Mouse (Mus musculus): ENCODE measurements around the gene Hagh.

The Hagh gene

DNA sequence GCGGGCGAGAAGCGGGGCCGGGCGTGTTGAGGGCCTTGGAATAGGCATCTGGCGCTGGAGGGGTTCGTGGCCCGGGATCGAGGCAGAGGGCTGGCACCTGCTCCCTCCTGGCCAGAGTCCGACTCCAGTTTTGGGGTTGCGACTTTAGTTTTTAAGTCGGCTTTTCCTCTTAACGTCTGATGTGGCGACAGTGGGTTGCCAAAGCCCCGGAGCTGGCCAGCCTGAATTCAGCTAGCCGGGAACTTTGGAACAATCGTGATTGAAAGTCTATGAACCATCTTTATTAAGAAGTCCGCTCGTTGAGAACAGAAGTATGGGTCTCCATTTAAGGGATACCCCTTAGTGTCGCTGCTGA is 10.8 kb downstream of the Hagh start:
- DNase-seq = no peak

DNA sequence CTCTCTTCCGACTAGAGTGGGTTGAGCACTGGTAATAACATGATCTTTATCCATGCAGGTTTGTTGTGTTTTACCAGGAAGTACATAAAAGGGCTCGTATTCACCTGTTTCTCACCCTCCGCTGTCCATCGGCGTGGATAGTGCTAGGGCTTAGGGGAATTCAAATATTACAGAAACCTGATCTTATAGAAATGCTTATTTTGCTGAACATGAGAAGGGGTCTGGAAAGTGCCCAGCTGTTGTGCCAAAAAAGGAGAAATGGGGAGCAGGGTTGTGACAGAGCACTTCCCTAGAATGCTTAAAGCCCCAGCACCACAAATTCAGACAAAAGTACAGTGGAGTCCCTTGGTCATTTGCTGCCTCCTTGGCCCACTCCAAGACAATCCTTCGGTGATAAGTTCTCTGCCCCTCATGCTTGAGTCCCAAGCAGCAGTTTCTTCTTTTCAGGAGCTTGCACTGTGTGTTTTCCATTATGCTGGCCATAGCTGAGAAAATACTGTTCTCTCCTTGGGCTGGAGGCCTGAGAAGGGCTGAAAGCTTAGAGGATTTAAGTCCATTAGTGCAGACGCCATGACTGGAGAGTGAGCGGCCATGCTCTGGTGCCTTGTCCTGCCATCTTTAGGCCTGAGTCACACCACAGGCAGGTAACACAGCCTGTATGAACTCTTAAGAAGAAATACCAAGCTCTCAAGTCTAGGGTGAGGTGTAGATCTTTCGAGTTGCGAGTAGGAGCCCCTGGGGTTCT is 11.6 kb downstream of the Hagh start:
- DNase-seq = no peak

DNA sequence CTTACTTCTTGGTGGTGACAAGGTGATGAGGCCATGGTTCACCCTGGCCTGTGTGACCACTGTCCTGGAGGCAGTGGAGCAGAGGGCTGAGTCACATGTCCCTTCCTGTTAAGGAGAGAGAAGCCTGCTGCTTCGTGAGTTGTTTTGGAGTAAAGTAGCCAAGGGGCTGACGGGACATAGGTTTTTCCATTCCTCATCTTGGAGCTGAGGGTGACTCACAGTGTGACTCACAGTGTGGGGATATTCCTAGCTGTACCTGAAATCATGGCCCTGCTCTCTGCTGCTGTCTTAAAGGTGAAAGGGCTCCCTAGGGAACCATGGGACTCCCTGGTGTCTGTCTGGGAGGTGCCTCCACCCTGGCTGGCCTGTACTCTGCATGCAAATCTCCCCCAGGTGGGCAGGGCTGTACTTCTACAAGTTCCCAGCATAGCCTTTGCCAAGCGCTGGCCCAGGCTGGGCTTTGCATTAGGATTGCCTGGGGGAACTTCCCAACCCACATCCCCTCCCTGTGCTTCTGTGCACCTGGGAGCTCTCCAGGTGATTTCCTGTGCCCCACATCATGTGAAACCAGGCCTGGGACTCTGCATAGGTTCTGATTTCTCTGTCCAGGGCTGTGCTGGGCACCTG is 16.0 kb downstream of the Hagh start:
- no peak for DNase-seq

DNA sequence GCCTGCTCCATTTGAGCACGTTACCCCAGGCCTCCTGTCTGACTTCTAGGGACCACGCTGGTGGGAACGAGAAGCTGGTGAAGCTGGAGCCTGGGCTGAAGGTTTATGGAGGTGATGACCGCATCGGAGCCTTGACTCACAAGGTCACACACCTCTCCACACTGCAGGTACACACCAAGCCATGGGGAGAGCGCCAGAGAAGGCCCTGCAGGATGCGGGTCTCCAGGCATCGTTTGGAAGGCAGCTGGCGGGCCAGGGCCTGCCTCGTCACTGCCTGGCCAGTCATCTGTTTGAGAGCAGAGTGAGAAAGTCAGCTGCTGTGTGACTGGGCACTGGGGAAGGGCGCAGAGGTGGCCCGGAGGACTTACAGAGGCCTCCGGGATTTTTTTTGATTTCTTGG is 16.6 kb downstream of the Hagh start:
- no peak for DNase-seq

DNA sequence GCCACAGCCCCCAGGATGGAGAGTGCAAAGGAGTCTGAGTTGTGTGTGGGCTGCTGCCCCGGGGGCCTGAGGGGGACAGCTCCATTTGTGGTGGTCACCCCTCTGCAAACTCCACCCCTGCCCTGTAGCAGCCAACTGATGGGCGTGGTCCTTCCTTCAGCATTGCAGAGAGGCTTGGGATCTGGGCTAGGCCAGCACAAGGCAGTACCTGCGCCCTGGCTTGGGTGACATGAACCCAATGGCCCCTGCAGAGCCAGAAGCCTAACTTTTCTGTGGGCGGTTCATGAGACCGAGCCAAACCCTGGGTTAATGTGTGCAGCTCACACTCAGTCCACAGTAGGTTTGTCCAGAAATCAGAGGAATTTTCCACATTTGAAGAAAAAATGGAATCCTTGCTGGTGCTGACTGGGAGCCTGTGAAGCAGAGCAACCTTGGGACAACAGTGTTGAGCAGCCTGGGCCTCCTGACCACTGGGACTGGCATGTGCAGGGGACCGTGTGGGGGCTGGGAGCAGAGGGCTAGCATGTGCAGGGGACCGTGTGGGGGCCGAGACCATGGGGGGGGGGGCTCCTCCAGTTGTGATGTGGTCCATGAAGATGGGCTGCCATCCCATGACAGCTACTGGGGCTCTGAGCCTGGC is 18.0 kb downstream of the Hagh start:
- DNase-seq = no peak

DNA sequence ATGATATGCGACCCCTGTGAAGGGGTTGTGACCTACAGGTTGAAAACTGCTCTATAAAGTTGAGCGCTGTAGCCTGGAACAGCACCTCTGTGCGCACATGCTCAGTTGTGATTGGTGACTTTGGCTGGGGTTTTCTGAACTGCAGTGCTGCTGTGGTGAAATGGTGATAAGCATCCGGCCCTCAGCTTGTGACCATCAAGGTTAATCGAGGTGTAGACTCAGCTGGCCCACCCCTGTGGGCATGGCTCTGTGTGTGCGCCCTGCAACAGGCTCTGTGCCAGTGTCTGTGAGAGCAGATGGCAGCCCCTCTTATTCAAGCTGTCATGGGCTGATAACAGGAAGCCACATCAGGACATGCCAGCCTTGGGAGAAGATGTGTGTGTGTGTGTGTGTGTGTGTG is 19.0 kb downstream of the Hagh start:
- DNase-seq = no peak

DNA sequence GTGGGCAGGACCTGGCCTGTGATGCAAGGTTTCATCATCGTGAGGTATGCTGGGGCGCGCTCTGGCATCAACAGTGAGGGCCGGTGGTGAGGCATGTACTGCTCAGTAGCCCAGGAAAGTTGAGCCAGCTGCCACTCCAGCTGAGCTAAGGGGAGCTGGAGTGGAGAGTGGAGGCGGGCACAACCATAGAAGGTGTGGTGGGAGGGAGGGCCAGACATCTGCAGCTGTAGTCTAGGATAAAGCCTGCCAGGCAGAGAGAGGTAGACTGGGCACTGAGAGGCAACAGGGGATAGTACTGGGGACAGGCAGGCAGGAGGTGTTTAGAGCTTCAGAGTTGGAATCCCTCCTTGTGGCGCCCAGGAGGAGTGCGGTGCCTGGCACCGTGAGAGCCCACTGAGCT is 20.1 kb downstream of the Hagh start:
- no peak for DNase-seq

DNA sequence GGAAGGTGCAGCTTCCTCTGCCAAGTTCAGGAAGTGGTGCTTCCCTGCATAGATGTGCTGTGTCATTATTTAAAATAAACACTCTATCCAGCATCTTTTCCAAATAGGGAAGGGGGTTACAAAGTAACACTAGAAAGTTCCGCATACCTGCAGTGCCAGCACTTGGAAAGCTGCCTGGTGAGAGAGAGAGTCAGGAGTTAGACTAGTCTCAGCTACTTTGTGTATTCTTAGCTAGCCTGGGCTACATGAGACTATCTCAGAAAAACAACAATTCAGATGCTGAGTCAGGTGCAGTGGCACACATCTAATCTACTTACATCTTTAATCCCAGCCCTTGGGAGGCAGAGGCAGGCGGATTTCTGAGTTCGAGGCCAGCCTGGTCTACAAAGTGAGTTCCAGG is 21.8 kb downstream of the Hagh start:
- no peak for DNase-seq

DNA sequence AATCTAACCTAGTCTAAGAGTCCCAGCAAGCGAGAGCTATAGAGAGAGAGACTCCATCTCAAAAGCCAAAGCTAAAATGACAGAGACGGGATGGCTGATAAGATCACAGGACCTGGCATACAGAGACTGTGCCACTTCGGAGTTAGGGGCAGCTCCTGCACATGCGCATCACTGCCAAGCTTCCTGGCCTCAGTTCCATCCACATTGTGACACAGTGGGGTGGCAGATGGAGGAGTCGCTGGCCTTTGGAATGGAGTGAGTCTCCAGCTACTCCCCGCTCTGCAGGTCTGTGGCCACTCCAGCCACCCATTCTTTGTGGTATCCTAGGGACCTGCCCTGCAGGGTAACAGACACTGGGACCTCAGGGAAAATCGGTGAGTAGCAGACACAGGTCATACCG is 25.8 kb downstream of the Hagh start, which contains the start of gene Igfals:
TSS of gene Igfals (plus strand) at position 222 of the 400 bp plus-strand sequence.
- peak; percentile 85 to 90 for DNase-seq

DNA sequence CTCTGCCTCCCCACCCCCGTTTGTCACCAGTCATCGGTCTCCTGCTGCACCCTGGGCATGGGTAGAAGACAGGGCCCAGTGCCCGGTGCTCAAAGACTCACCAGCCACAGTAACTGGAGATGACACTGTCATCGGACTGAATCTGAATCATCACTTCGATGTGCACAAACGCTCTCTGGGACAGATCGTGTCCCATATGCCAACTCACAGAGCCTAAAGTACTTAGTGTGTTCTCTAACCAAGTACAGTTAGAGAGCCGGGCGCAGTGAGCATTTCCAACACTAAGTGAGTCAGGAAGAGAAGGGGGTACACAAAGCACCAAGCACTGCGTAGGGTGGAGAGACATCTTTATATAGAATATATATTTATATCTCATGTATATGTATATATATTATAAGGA is 28.0 kb downstream of the Hagh start:
- DNase-seq = peak in 1 of 2 experiments; percentile 3

DNA sequence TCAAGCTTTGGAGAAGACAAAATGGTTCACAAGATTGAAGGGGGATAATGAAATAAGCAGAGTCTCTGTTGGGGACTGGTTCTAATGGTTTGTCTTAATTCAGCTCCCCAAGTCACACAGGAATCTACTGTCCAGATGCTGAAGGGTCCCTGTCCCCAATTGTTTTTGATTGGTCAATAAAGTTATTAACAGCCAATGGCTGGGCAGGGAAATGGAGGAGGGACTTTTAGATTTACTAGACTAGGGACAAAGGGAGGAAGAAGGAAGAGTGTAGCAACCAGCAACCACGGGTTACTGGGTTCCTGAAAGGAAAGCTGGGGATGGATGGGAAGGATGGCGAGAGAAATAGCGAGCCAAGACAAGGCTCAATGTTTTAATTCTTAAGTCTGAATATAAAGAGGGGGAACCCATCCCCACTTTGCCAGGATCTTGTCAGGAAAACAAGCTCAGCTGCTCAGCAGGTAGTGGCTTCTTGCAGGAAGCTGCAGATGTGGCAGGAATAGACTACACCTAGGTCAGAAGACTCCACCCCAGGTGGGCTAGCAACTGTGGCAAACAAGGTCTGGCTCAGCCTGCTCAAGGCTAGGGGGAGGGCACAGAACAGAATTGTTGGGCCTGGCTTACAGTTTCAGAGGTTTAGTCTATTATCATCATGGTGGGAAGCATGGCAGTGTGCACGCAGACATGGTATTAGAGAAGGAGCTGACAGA is 33.9 kb downstream of the Hagh start:
- DNase-seq = no peak

DNA sequence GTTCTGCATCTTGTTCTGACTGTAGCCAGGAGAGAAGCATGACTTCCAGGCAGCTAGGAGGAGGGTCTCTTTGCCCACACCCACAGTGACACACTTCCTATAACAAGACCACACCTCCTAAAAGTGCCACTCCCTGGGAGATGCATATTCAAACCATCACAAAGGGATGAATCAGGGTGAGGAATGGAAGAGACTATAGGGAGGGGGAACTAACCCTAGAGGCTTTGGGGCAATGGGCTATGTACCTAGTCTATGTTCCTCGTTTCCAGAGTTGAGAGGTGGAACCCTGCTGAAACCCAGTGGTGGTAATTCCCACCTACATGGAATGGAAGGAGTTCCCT is 34.4 kb downstream of the Hagh start:
- no peak for DNase-seq

DNA sequence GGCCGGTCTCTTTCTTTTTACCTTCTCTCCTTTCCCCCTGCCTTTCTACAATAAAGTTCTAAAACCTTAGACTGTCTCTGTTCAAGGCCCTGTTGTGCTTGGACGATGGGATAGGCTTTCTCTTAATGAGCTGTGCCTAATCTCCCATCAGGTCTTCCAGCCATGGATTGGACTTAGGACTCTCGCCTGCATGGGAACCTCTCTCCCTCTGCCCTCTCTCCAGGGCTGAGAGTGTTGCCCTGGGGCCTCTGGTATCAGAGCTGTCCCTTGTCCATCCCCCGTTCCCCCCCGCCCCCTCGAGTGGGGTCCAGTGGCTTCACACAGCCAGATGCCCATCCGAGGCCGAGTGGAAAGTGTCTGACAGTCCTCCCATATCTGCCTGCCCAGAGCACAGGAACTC is 35.0 kb downstream of the Hagh start:
- no peak for DNase-seq

DNA sequence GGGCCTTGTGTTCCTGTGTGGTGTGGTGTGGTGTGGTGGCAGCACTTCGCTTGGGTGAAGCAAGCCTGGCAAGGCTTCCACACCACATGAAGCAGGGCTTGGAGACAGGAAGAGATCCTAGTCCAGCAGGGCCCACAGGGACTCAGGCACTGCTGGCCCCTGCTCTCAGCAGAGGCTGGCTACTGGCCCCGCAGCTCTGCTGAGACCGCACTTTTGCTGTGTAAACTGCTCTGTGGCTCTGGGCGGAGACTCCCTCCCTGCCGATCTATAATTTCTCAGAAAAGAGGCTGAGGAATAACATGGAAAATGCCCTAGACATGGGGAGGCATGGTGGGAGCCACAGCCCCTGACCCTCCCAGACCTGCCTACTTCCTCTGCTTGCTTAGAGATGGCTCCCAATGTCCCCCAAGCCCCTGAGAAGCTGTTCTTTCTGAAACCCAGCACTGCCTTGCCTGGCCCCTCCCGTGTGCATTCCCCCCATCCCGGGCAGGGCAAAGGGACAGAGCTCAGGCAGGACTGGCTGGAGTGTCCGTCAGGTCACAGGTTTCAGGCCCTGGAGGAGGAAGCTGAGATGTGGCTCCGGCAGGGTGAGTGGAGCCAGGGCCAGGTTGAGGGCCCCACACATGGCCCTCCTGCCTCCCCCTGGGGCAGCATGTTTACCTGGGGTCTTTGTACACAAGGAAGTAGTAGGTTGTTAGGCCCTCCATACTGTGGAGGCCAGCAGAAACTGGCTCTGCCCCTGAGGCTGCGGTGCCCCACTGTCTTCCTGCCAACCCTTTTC is 37.6 kb downstream of the Hagh start:
- DNase-seq = no peak

DNA sequence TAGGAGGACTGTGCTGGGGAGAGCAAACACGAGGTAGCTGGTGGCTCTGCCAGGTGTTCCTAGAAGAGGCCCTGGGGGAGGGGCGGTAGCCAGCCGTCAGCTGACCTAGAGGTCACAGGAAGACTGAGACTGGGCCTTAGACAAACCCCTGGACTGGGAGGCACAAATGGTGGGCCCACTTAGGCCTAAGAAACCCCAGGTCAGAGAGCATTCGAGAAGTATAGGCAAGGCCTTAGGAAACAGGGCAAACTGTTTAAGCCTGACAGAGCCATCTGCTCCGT is 38.1 kb downstream of the Hagh start:
- no peak for DNase-seq

DNA sequence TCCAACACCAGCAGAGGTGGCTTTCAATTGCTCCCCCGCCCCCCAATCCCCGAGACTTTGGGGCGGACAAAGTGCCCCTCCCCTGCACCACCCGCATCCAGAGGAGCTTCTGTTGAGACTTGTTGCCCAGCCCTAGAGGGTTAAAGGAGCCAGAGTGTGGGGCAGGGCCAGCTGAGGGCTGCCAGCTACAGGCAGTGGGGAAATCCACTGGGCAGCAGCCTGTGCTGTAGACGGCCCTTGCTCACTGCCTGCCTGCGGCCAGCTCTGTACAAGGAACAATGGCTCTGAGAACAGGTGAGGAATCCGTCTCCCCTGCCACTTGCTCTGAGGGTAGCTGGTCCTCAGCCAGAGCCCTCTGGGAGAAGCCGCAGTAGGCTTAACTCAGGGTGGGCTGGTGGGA is 38.6 kb downstream of the Hagh start:
- no peak for DNase-seq

DNA sequence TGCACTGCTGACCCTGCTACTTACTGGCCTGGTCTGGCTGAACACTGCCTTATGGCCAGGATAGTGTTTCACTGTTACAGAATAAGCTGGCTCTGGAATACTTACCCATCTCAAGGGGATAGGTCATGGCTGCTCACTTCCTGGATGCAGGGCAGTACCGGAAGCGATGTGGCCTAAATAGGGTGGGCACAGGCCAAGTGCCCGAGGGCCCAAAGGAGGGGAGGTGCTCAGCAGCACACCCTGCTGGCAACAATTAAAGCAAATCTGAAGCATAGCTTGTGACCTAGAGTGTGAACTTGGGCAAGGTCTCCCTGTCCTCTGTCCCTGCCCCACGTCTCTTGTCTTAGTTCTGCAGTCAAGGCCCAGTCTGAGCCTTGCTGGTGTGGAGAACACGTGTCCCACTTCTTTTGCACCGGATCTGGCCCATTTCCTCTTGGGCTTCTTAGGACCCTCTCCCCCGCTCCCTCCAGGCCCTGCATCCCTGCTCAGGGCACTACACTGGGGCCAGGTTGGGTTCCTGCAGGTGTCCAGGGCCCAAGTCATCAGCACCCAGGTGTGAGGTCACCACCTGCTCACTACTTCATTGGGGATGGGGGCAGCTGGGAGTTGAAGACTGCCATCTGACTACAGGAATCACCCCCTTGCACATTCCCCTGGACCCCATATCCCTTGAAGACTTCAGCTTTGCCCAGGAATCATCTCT is 41.9 kb downstream of the Hagh start:
- DNase-seq = no peak

DNA sequence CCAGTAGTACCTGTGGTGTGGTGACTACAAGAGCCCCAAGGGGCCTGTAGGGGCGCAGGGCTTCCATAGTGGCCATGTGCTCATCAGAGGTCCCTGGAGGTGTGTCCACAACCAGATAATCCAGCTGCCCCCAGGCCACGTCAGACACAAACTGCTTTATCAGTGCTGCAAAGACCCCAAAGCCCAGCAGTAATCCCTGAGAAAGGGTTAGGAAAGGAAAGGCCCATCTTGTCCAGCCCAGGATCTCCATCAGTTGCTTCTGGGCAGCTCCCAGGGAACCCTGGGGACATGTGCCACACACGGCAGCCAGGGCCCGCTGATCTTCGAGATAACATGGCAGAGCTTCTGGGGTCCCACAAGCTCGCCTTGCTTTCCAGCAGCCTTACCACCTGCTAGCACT is 44.4 kb downstream of the Hagh start:
- DNase-seq = no peak

DNA sequence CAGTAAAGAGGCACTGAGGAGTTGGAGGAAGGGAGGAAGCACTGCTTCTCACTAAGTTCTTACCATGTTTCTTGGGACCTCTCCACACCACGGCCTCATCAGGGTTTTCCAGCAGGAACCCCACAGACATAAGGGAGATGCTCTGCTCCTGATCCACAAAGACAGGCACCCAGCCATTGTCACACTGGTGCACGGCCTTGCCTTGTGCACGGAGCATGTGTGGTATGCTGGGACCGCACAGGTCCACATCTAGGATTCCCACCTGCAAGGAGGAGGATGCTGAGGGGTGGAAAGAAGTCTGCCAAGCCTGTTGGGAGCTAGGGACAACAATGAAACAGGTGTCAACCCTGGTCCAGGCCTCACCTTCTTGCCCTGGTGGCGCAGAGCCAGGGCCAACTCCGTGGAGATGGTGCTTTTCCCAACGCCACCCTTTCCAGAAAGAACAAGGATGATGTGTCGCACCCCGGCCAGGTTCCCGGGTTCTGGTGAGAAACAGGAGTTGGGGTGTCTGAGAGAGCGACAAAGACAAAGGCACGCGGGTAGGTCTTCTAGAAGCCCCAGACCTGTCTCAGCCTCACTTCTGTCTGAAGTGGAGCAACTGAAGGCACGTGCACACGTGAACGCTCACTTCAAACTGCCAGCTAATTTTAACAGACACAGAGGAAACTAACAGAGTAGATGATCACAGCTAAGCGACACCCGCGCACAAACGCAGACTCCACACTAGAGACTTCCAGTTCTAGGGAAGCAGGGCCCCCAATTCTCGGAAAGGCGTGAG is 45.6 kb downstream of the Hagh start:
- peak in 1 of 2 experiments; percentile 49 for DNase-seq

DNA sequence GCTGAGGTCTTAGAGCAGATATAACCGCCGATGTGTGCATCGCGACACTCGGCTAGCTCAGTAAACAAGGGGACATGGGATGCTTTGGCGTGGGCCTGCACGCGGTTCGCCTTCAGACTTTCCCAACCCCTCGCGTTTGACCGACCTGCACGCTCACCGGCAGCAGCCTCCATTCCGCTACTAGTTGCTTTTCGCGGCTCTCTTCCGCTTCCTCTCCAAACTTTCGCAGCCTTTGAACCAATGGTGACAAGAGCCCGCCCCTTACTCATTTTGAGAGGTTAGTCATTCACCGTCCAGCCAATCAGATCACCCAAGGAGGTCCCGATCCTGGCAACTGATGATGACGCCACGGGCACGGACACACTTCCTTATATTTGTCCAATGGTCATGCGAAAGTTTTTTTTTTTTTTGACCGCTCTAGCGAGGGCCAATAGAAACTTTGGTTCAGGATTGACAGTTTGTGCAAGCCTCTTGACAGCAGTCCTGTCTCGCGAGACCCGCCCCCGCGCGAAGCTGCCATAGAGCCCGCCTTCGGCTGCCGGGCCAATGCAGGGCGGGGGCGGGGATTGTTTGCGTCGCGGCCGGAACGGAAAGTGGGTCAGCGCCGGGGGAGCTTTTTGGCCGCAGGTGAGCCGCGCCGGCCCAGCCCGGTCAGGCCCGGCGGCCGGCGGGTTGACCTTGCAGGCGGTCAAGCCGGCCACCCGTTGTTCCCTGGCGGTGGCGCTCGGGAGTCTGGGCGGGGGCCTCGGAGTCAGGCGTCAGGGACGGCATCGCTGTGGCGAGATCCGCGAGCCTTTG is 46.4 kb downstream of the Hagh start, which contains the start of the genes Nubp2 and Spsb3:
TSS of gene Nubp2 (minus strand) at position 216 of the 798 bp plus-strand sequence.
TSS of gene Spsb3 (plus strand) at position 510 of the 798 bp plus-strand sequence.
- DNase-seq = peak; percentile 98 to 99

DNA sequence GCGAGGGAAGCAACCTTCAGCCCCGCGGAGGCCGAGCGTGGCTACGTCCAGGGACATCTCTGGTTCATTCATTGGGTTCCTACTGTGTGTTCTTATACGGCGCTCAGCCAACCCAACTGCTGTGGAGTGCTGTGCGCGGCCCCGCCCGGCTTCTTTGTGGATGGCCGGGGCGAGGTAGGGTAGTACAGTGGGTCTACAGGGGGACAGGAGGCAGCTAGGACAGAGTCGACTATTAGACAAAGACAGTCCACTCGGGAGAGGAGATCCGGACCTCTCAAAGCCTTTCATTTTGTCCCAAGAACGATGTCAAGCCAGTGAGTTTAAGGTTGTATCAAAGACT is 47.0 kb downstream of the Hagh start:
- DNase-seq = no peak

Data from cerebellum, adult 18-20 months (tissue).